Comparison of ENCODE assay signal across 8 mouse cellular contexts in the genomic region with DNA sequence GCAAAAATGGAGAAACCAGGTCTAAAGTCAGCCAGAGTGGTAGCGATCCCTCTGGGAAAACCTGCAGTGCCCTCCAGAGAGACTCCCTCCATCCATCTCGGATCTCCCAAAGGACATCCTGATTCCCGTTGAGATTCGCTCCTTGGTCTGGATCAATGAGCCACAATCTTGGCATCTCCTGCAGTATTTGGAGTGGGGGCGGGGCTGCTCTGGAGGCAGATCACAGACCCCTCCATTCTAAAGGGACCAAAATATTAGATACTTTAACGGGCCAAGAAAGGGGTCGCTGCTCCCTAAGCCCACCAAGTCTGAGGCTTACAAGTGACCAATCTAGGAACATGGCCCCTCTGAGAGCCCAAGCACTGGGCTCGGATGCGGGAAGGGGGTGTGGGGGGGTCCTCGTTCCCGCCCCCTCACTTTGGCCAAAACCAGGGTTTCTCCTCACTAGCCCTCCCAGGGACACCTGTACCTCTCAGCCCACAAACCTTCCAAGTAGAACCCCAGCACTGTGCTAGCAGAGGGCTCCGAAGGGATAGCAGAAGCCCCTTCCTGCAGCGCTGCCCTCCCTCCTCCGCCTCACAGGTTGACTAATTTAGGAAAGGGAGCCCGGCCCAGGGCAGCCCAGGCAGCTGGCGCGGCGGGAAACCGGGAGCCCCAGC. TPM values are rescaled to one million over a fixed set of nuclear protein-coding genes. Genes with fewer than 3 reads are reported as not detected.
DNase-seq lines count a peak whose midpoint lies in the region; ATAC-seq lines count a peak whose summit lies in the region.

No protein-coding gene starts in this region.

- H3K27me3 ChIP-seq in heart, embryonic 12.5 days (replicated peaks) = no peaks in the 10 kb centered on the region
- no peaks in the 10 kb centered on the region for H3K27me3 ChIP-seq in hindbrain, embryonic 13.5 days
- H3K27me3 ChIP-seq in midbrain, embryonic 16.5 days (ENCODE audit: control insufficient read depth, insufficient read depth, low read depth, low read length) = no peaks in the 10 kb centered on the region

- no peak for DNase-seq in heart, postnatal 25 days (ENCODE audit: low spot score)
- DNase-seq in right cerebral cortex, postnatal 10 days (ENCODE audit: low spot score in 2 of 2) = peak; percentile 60 to 67
- DNase-seq in right cerebral cortex, adult 18-20 months = no peak
- no peak for DNase-seq in ovary, postnatal 14 days (ENCODE audit: low spot score)

- H3K4me3 ChIP-seq in heart, embryonic 12.5 days = peak overlapping the region; percentile 70
- H3K4me3 ChIP-seq in hindbrain, embryonic 13.5 days = peak overlapping the region; percentile 66
- peak overlapping the region; percentile 61 for H3K4me3 ChIP-seq in midbrain, embryonic 16.5 days (ENCODE audit: low read depth, low read length)

- intact Hi-C loops in heart, postnatal 25 days (cut with DNase I) = loop anchor here (2.0 kb wide), 1 partner anchor 26 kb away; no protein-coding TSS in a partner anchor

- H3K4me2 ChIP-seq in heart, embryonic 12.5 days = peak overlapping the region; percentile 94
- peak overlapping the region; percentile 85 for H3K4me2 ChIP-seq in hindbrain, embryonic 13.5 days
- peak overlapping the region; percentile 95 for H3K4me2 ChIP-seq in midbrain, embryonic 16.5 days (ENCODE audit: low read length)

- no peaks in the 10 kb centered on the region; the same call in 1 of the 2 replicates for H3K36me3 ChIP-seq in heart, embryonic 12.5 days
- H3K36me3 ChIP-seq in hindbrain, embryonic 13.5 days = no peaks in the 10 kb centered on the region; the same call in 1 of the 2 replicates
- no peaks in the 10 kb centered on the region for H3K36me3 ChIP-seq in midbrain, embryonic 16.5 days (ENCODE audit: control insufficient read depth, insufficient read depth, low read length)

- 1% methylated on average over 19 of the region's 19 CpGs for WGBS in heart, embryonic 12.5 days
- 0% methylated on average over 19 of the region's 19 CpGs for WGBS in hindbrain, embryonic 13.5 days
- WGBS in midbrain, embryonic 16.5 days = under 1% methylated on average over 19 of the region's 19 CpGs

- peaks cover 42% of the 10 kb centered on the region for H3K4me1 ChIP-seq in heart, embryonic 12.5 days (replicated peaks)
- peaks cover 47% of the 10 kb centered on the region for H3K4me1 ChIP-seq in hindbrain, embryonic 13.5 days (replicated peaks)
- peaks cover 16% of the 10 kb centered on the region for H3K4me1 ChIP-seq in midbrain, embryonic 16.5 days (ENCODE audit: control insufficient read depth, insufficient read depth, low read length)

- peak overlapping the region; percentile 83 for H3K9ac ChIP-seq in heart, embryonic 12.5 days
- peak overlapping the region; percentile 81 for H3K9ac ChIP-seq in hindbrain, embryonic 13.5 days
- peak overlapping the region; percentile 82 for H3K9ac ChIP-seq in midbrain, embryonic 16.5 days (ENCODE audit: low read depth, low read length)

- peak overlapping the region; percentile 75 for H3K27ac ChIP-seq in heart, embryonic 12.5 days (ENCODE audit: poor library complexity, severe bottlenecking)
- peak overlapping the region; percentile 95 for H3K27ac ChIP-seq in hindbrain, embryonic 13.5 days
- peak overlapping the region; percentile 90 for H3K27ac ChIP-seq in midbrain, embryonic 16.5 days (ENCODE audit: low read length)

- ATAC-seq in heart, embryonic 12.5 days (ENCODE audit: insufficient number of reproducible peaks, low FRiP score) = no peak
- ATAC-seq in hindbrain, embryonic 13.5 days (ENCODE audit: low FRiP score) = peak; percentile 43
- ATAC-seq in midbrain, embryonic 16.5 days = peak; percentile 5
- ATAC-seq in activated CD4-positive, CD25-positive, alpha-beta regulatory T cell, adult 4 months = no peak

- H3K9me3 ChIP-seq in heart, embryonic 12.5 days (replicated peaks) = no peaks in the 10 kb centered on the region
- no peaks in the 10 kb centered on the region for H3K9me3 ChIP-seq in hindbrain, embryonic 13.5 days
- no peaks in the 10 kb centered on the region for H3K9me3 ChIP-seq in midbrain, embryonic 16.5 days (replicated peaks; ENCODE audit: control insufficient read depth, low read length, poor library complexity, severe bottlenecking)

RNA-seq across cellular contexts. Expression of a gene that starts 56.6 kb away (rescaled TPM):
- 44.8 and 45.0 TPM in 2 replicates for polyA plus RNA-seq in heart, embryonic 12.5 days (2016; fragmentation: Nextera tagmentation; extraction: Ambion mirVana)
- total RNA-seq in heart, postnatal 25 days (2021) = 10 to 100 TPM; 30.0 to 36.0 TPM
- 38.4 and 38.5 TPM in 2 replicates for polyA plus RNA-seq in hindbrain, embryonic 13.5 days (2015; fragmentation: Nextera tagmentation; extraction: Ambion mirVana)
- 39.4 and 39.7 TPM in 2 replicates for polyA plus RNA-seq in midbrain, embryonic 16.5 days (2015; fragmentation: Nextera tagmentation; extraction: Ambion mirVana)
- 1 to 10 TPM; 8.6 to 8.7 TPM for polyA plus RNA-seq in activated CD4-positive, CD25-positive, alpha-beta regulatory T cell, adult 4 months (2017; shearing (Covaris generic))

Comparison
In these comparisons a context has a peak if more than half of its experiments do, and no peak if none do; other contexts are left out.
1. DNase-seq: peak in right cerebral cortex, postnatal 10 days (2 of 2); none in heart, postnatal 25 days (single experiment), right cerebral cortex, adult 18-20 months (single experiment) and ovary, postnatal 14 days (single experiment).
2. ATAC-seq: peak in hindbrain, embryonic 13.5 days (single experiment) and midbrain, embryonic 16.5 days (single experiment); none in heart, embryonic 12.5 days (single experiment) and activated CD4-positive, CD25-positive, alpha-beta regulatory T cell, adult 4 months (single experiment).
3. Peak in every context shown above with its lines, with median percentiles within 50 percentile points of each other: H3K27ac ChIP-seq, H3K4me2 ChIP-seq, H3K4me3 ChIP-seq and H3K9ac ChIP-seq.